Comparison of ENCODE assay signal across 13 mouse cellular contexts in the genomic region with DNA sequence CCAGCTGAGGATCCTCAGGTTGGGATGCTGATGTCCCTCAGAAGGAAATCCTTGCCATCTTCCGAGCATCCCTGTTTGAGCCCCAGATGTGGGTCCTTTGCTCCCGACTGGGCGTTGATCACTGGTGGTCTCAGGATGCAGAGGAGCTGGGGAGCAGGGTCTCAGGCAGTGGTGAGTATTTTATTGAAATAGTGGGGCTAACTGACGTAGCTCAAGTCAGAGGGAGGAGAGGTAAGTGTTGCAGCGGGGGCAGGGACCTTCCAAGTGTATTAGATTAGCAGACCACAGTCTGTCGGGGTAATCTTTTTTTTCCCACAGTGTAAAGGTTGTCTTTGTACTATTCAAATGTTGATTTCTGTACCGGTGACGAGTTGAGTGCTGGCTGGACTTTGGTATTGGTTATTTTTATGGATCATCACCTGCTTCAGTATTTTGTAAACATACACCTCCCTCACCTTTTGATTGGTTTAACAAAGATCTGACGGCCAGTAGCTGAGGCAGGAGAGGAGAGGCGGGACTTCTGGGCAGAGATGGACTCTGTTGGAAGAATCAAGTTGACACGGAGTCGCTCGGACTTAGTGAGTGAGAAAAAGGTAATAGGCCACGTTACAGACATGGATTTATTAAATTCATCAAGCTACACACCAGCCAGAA. TPM values are rescaled to one million over a fixed set of nuclear protein-coding genes. Genes with fewer than 3 reads are reported as not detected.
"Had no signal": no experiment of that assay in that cellular context is flagged by ENCODE, and none has a peak within 500 bp of the region (broad histone marks: within the 10 kb centered on the region; RNA-seq: fewer than 3 reads in every experiment).

No protein-coding gene starts in this region.

- DNase-seq: layer of hippocampus, adult 9-11 months; layer of hippocampus, postnatal 36 days; right cerebral cortex, adult 18-20 months; right cerebral cortex, postnatal 25 days; thymus, adult 2 months; thymus, postnatal 36 days had no signal

- H3K9me3 ChIP-seq: limb, embryonic 15.5 days; liver, embryonic 15.5 days; neural tube, embryonic 15.5 days had no signal

- H3K27ac ChIP-seq: limb, embryonic 15.5 days; liver, embryonic 15.5 days; macrophage; neural tube, embryonic 15.5 days; stomach, postnatal 0 days had no signal

- H3K4me3 ChIP-seq: liver, embryonic 15.5 days; neural tube, embryonic 15.5 days had no signal

- H3K9ac ChIP-seq: limb, embryonic 15.5 days; liver, embryonic 15.5 days; lung, embryonic 14.5 days; neural tube, embryonic 15.5 days had no signal

- H3K27me3 ChIP-seq: limb, embryonic 15.5 days; liver, embryonic 15.5 days; neural tube, embryonic 15.5 days had no signal

- H3K4me2 ChIP-seq: liver, embryonic 15.5 days had no signal

RNA-seq across cellular contexts. Expression of a gene that starts 28.2 kb away (rescaled TPM):
- polyA plus RNA-seq: limb, embryonic 15.5 days; liver, embryonic 15.5 days; macrophage had no signal

RNA-seq across cellular contexts. Expression of a gene that starts 28.9 kb away (rescaled TPM):
- total RNA-seq: megakaryocyte-erythroid progenitor cell, adult 5-6 weeks had no signal

RNA-seq across cellular contexts. Expression of a gene that starts 43.4 kb away (rescaled TPM):
- polyA plus RNA-seq: macrophage had no signal
